Mouse (Mus musculus) embryonic fibroblast, embryonic 13.5 days (primary cell): ENCODE results near the gene Chchd1. TPM values are rescaled to one million over a fixed set of nuclear protein-coding genes. Genes with fewer than 3 reads are reported as not detected.

ENCODE experiments used
- H3K27ac ChIP-seq: 2 replicates; pipeline ENCODE4 v1.5.1; 2012; ENCODE audit warnings: low read length, control low read depth, inconsistent platforms; ENCODE audit not compliant: insufficient read depth
- H3K4me1 ChIP-seq: 2 replicates; pipeline ENCODE4 v1.6.1; 2011; ENCODE audit warnings: low read length; ENCODE audit not compliant: control insufficient read depth, insufficient read depth
- H3K4me3 ChIP-seq: 2 replicates; pipeline ENCODE4 v1.5.1; 2011; ENCODE audit warnings: mild to moderate bottlenecking, control low read depth, low read length; ENCODE audit not compliant: insufficient read depth
- CTCF ChIP-seq: IDR thresholded peaks from 2 replicates; pipeline ENCODE4 v1.5.1; 2011; ENCODE audit warnings: mild to moderate bottlenecking, control low read depth, low read length, moderate library complexity, borderline replicate concordance; ENCODE audit not compliant: insufficient read depth
- POLR2A ChIP-seq: IDR thresholded peaks from 2 replicates; pipeline ENCODE4 v1.6.1; 2011; ENCODE audit warnings: low read depth, mild to moderate bottlenecking, control low read depth, low read length, moderate library complexity
- polyA plus RNA-seq: library from polyadenylated mRNA; stranded (reverse); fragments of >200 nt; gene quantifications from 2 replicates; pipeline ENCODE4 v1.2.4, GENCODE M21; 2011; ENCODE audit warnings: low read depth; ENCODE audit not compliant: missing spikeins, insufficient read length

Gene Chchd1
- polyA plus RNA-seq, 1 experiment, result 99.8 TPM

GRCm38 (mm10) chr14:20735892-20736390 is 33.1 kb downstream of the Chchd1 start:
- Histone ChIP-seq H3K4me3 (no peak overlapping the region), H3K27ac (no peak overlapping the region), H3K4me1 (peaks cover 6% of the 10 kb centered on the region; the same call in 1 of the 2 replicates)
- TF ChIP-seq POLR2A (no peak), CTCF (no peak)

GRCm38 (mm10) chr14:20737306-20737705 is 34.5 kb downstream of the Chchd1 start:
- Histone ChIP-seq H3K27ac (no peak overlapping the region), H3K4me3 (no peak overlapping the region), H3K4me1 (peaks cover 4% of the 10 kb centered on the region; the same call in 1 of the 2 replicates)
- no peak for TF ChIP-seq POLR2A
- TF ChIP-seq CTCF, result peak; percentile 70; the same call in 1 of the 2 replicates

GRCm38 (mm10) chr14:20738511-20738910 is 35.7 kb downstream of the Chchd1 start:
- 0 out of 2 replicates have a peak overlapping the region, but pooled peaks have one; percentile 15 for H3K27ac ChIP-seq
- TF ChIP-seq POLR2A, result no peak
- no peak for TF ChIP-seq CTCF

DNA sequence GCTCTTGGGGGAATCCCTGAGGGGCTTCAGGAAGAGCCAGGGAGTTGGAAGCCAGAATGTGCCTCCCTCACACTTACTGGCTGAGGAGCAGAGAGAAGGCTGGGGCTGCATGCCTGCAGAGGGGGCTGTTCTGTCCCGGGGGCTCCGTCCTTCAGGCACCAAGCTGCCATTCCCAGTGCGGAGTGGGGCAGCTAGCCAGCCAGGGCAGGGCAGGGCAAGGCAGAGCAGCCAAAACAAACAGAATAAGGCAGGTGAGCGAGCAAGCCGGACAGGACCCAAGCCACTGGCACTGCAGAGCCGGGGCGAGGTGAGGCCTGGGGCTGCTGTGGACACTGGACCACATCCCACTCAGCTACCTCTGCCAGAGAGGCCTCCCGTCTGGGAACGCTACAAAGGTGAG is 38.5 kb downstream of the Chchd1 start:
- TF ChIP-seq CTCF (no peak), POLR2A (no peak)
- H3K4me1 ChIP-seq, result peaks cover 4% of the 10 kb centered on the region; the same call in 1 of the 2 replicates
- no peak overlapping the region for H3K27ac ChIP-seq
- no peak overlapping the region for H3K4me3 ChIP-seq

More at GRCm38 (mm10) chr14:20738511-20738910, 35.7 kb downstream of the Chchd1 start:
- Histone ChIP-seq H3K4me1 (peaks cover 4% of the 10 kb centered on the region; the same call in 1 of the 2 replicates), H3K4me3 (no peak overlapping the region)

DNA sequence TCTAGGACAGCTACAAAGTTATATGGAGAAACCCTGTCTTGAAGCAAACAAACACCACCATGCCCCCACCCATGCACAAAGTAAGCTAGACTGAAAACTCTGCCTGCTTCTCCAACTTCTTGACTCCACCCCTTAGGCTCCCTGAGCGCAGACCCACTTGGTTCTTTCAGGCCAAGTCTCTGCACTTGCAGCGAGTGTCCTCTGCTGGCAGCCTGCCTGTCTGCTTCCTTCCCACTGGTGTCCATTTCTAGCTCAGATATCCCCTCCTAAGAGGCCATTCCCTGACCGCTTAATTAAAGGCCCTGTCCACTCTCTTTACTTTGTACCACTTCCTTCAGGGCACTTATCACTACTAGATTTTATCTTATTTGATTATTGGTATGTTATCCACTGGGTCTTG is 40.8 kb downstream of the Chchd1 start:
- no peak overlapping the region for H3K4me3 ChIP-seq
- TF ChIP-seq CTCF (no peak), POLR2A (no peak)

DNA sequence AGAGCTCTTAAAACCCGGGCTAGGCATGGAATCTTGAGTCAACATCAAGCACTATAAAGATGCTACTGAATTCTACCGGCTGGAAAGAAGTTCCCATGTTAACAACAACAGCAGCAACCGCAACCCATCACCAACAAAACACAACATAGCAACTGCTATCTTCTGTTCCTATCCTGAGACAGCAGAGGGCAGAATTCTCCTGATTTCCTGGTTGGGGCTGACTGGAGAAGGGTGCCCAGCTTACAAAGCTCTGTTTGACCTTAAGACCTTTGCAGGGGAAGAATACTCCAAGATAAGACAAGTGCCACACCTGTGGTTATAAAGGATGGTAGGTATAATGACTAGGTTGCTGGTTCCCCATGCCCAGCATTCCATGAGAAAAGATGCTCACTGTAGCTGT is 44.1 kb downstream of the Chchd1 start:
- H3K4me3 ChIP-seq, result no peak overlapping the region
- H3K4me1 ChIP-seq, result no peaks in the 10 kb centered on the region
- TF ChIP-seq CTCF (no peak), POLR2A (no peak)
- H3K27ac ChIP-seq, result no peak overlapping the region

More for the DNA sequence above, 40.8 kb downstream of the Chchd1 start:
- Histone ChIP-seq H3K4me1 (no peaks in the 10 kb centered on the region), H3K27ac (no peak overlapping the region)

DNA sequence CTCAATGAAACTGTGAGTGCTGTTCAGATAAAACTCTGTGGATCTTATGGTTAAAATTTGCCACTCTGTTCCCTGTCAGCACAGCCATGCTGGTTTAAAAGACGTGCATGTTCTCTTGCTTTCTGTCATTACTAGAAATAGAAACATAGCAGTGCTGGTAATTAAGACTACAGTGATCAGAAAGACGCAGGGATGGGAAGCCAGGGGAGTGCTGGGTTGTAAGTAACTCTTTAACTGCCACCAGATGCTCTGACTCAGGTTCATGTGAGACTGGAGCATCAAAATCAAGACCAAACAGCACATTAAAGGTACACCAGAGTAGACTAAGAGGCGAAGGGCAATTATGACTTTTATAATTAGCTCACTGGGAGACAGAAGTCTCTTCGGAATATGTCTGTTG is 45.6 kb downstream of the Chchd1 start:
- TF ChIP-seq POLR2A (no peak), CTCF (no peak)
- no peak overlapping the region for H3K27ac ChIP-seq
- H3K4me3 ChIP-seq, result no peak overlapping the region
- no peaks in the 10 kb centered on the region for H3K4me1 ChIP-seq

GRCm38 (mm10) chr14:20749494-20750051 is 46.8 kb downstream of the Chchd1 start:
- H3K27ac ChIP-seq, result no peak overlapping the region; the same call in 1 of the 2 replicates
- TF ChIP-seq CTCF (no peak), POLR2A (no peak)
- no peak overlapping the region for H3K4me3 ChIP-seq
- no peaks in the 10 kb centered on the region for H3K4me1 ChIP-seq

- Histone ChIP-seq H3K4me3 (no peak overlapping the region), H3K4me1 (no peaks in the 10 kb centered on the region), H3K27ac (peak overlapping the region; percentile 45)
- no peak for TF ChIP-seq POLR2A
- TF ChIP-seq CTCF, result no peak
These were observed 47.7 kb downstream of the Chchd1 start for GRCm38 (mm10) chr14:20750503-20750902.

- no peak overlapping the region for H3K4me3 ChIP-seq
- H3K4me1 ChIP-seq, result no peaks in the 10 kb centered on the region
- TF ChIP-seq CTCF (no peak), POLR2A (no peak)
- H3K27ac ChIP-seq, result no peak overlapping the region
These were observed 51.0 kb downstream of the Chchd1 start for GRCm38 (mm10) chr14:20753792-20754191.

Other genes starting within 250 kb of the Chchd1 start
- 127 and 138 TPM in 2 replicates for gene Anxa7, start 222.9 kb upstream of the Chchd1 start, polyA plus RNA-seq
- gene Mss51, start 206.1 kb upstream of the Chchd1 start, polyA plus RNA-seq, result 1.2 TPM in 2 replicates
- gene Ppp3cb, start 156.4 kb upstream of the Chchd1 start, polyA plus RNA-seq, result 80.3 and 93.9 TPM in 2 replicates
- 7.1 and 8.4 TPM in 2 replicates for gene Usp54, start 61.9 kb upstream of the Chchd1 start, polyA plus RNA-seq
- not detected in 2 replicates for gene Myoz1, start 46.5 kb upstream of the Chchd1 start, polyA plus RNA-seq
- gene Synpo2l, start 34.7 kb upstream of the Chchd1 start, polyA plus RNA-seq, result 0.33 TPM in 1 of 2 replicates, not detected in the other
- gene Sec24c, start 28.7 kb upstream of the Chchd1 start, polyA plus RNA-seq, result 85.1 and 91.8 TPM in 2 replicates
- 14.5 and 24.4 TPM in 2 replicates for gene Fut11, start 8.0 kb upstream of the Chchd1 start, polyA plus RNA-seq
- 125 and 130 TPM in 2 replicates for gene Zswim8, start 4.5 kb downstream of the Chchd1 start, polyA plus RNA-seq
- 27.3 and 32.0 TPM in 2 replicates for gene Ndst2, start 31.6 kb downstream of the Chchd1 start, polyA plus RNA-seq
- 105 and 138 TPM in 2 replicates for gene Camk2g, start 91.1 kb downstream of the Chchd1 start, polyA plus RNA-seq
- gene Plau, start 133.7 kb downstream of the Chchd1 start, polyA plus RNA-seq, result 75.9 and 142 TPM in 2 replicates
- 494 and 636 TPM in 2 replicates for gene Vcl, start 226.4 kb downstream of the Chchd1 start, polyA plus RNA-seq